Mouse (Mus musculus) splenic B cell, adult 2 months (primary cell): Measurements from ENCODE around the gene Plcxd1.
"Not testable (repeated sequence)": the region's sequence is repeated elsewhere in the genome, so short reads cannot be mapped to it uniquely, and the experiment has no call there.

Source experiments
- DNase-seq: peaks from one replicate; pipeline ENCODE4 v3.0.0-alpha.2; 2011; ENCODE audit warnings: low read depth, low spot score
- H3K27me3 ChIP-seq: 2 replicates; pipeline ENCODE4 v1.6.1; 2012; ENCODE audit warnings: mild to moderate bottlenecking, low read length, moderate library complexity, mixed read lengths; ENCODE audit not compliant: control insufficient read depth, poor library complexity, insufficient read depth, severe bottlenecking
- H3K36me3 ChIP-seq: 2 replicates; pipeline ENCODE4 v1.6.1; 2012; ENCODE audit warnings: mild to moderate bottlenecking, low read length, moderate library complexity, mixed read lengths; ENCODE audit not compliant: control insufficient read depth, poor library complexity, insufficient read depth, severe bottlenecking

Plcxd1 gene

DNA sequence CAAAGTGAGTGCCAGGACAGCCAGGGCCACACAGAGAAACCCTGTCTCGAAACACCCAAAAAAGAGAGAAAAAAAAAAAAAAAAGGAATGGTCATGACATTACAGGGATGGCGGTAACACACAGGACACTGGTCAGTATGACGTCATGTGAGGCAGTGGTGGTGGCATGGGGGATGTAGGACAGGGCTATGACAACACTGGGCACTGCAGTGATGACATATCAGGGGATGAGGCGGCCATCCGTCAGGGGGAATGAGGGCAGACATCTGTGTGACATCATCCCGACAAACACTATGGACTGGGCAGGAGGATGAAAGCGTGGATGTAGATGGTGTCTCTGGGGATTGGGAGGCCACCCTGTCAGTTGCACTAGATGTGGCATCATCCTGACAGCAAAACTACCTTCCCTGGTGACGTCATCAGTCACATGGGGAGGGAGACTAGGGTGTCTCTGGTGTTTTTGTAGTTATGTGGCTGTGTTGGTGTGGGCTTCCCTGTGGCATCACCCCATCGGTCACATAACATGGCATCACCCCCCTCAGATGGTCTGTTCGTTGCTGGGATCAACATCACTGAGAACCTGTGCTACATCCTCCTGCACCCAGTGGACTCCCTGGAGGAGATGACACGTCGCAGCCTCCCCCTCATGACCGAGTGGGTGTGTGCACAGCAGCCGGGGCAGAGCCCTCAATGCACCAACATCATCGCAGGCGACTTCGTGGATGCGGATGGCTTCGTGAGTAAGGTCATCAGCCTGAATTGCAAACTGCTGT, 3.3 kb downstream of the Plcxd1 start:
- no peaks in the 10 kb centered on the region for H3K27me3 ChIP-seq
- peak; percentile 8 for DNase-seq
- peaks cover 7% of the 10 kb centered on the region for H3K36me3 ChIP-seq

DNA sequence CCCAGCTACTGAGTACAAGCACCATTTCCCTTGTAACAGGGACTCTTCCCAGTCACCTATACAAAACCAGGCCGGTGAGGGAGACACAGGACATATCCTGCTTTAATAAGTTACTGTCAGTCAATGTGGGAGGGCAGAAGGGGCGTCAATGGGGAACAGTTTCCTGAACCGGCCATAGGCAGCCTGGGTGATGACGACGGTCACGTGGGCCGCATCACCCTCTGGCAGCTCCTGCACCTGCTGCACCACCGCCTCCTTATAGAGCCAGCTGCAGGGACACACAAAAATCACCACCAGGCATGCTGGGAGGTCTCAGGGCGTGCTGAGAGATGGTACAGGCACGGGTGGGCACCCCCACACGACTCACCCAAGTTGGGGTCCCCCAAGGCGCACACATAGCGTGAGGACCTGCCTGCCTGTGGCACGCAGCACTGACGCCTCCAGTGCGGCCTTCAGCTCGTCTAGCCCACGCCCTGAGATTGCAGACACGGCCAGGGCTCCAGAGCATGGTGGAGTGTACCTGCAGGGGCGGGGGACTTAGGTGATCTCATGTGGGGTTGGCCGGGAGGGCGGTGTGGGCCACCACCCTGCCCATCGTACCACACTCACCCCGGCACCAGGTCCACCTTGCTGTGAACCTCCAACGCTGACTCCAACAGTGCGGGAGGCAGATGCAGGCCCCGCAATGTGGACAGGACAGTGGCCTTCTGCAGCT, 4.3 kb downstream of the Plcxd1 start:
- peak; percentile 5 for DNase-seq
- Histone ChIP-seq H3K27me3 (no peaks in the 10 kb centered on the region), H3K36me3 (peaks cover 7% of the 10 kb centered on the region)

DNA sequence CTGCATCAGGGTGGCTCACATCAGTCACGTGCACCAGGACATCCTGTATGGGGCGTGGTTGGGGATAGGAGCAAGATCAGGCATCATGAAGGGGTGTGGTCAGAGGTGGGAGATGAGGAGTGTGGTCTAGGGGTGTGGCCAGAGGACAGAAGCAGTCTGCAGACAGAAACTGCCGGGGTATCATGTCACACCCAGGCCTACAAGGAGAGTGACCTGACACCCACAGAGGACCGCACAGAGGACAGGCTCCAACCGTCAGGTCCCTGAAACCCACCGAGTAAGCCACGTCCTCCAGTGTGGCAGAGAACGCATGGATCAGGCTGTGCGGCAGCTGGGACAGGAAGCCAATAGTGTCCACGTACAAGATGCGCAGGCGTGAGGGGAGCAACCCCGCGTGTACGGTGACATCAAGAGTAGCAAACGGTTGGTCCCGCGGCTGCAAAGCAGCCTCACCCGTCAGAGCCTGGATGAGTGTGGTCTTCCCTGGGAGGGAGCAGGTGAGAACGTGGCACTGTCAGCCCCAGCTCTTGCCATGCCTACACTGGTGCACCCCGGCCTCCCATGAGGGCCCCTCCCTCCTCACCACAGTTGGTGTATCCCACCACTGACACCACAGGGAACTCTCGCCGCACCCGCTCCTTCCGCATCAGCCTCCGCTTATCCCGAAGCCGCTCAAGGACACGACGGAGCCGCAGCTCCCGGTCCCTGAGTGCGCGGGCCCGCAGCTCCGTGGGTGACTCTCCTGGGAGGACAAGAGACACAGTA, 5.0 kb downstream of the Plcxd1 start:
- Histone ChIP-seq H3K27me3 (no peaks in the 10 kb centered on the region), H3K36me3 (peaks cover 7% of the 10 kb centered on the region)
- peak; percentile 6 for DNase-seq

DNA sequence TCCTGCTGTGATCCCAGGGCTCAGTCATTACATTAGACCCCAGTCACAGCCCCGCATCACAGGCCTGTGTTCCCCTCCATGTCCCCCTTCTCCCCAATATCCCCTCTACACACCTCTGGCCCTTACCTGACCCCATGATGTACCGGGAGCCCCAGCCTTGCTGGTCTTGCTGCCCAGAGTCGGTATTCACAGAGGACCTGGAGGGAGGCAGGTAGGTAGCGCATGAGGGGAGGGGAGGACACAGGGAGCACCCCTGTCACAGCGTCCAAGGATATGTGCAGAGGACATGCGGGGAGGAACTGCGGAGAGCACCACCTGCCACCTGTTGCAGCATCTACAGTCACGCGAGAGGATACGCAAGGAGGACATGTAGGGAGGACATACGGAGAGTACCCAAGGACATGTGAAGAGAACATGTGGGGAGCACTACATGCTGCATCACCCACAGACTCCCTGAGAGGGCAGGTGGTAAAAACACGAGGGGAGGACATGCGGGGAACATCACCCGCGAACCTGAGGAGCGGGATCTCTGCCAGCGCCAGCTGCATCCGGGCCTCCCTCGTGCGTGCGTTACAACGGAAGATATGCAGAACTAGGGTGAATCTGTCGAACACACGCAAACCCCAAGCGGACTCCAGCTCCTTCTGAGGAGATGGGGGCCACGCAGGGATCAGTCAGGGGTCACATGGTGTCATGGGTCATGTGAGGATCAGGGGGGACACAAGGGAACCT, 6.5 kb downstream of the Plcxd1 start:
- DNase-seq = peak; percentile 19
- H3K36me3 ChIP-seq = peaks cover 7% of the 10 kb centered on the region
- H3K27me3 ChIP-seq = no peaks in the 10 kb centered on the region

DNA sequence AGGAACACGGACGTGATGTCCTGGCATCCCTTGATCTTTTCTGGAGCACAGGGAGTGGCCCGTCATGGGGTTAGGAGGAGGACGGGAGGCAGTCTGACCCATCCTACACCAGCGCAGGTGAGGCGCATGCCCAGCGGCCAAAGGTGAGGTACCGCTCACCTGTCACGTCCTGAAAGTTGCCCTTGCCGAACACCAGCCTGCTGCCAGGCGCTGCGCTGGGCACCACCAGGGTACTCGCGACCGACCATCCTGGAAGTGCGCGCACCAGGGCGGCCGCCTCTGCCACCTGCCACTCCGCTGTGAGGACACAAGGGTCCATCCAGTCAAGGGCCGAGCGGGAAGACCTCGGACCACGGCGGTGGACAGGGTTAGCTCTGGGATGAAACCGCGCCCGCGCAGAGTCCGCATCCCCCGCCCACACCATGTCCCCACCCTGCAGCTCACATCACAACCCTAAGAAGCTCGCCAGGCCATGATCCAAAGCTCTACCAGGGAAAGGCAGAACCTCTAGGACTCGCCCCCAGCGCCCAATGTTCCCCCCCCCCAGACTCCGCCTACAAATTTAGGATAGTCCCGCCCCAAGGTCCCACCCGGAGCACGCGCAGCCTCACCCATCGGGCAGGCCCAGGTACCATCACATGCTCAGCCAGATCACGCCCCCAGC, 7.3 kb downstream of the Plcxd1 start:
- Histone ChIP-seq H3K36me3 (peaks cover 7% of the 10 kb centered on the region), H3K27me3 (no peaks in the 10 kb centered on the region)
- DNase-seq = no peak

DNA sequence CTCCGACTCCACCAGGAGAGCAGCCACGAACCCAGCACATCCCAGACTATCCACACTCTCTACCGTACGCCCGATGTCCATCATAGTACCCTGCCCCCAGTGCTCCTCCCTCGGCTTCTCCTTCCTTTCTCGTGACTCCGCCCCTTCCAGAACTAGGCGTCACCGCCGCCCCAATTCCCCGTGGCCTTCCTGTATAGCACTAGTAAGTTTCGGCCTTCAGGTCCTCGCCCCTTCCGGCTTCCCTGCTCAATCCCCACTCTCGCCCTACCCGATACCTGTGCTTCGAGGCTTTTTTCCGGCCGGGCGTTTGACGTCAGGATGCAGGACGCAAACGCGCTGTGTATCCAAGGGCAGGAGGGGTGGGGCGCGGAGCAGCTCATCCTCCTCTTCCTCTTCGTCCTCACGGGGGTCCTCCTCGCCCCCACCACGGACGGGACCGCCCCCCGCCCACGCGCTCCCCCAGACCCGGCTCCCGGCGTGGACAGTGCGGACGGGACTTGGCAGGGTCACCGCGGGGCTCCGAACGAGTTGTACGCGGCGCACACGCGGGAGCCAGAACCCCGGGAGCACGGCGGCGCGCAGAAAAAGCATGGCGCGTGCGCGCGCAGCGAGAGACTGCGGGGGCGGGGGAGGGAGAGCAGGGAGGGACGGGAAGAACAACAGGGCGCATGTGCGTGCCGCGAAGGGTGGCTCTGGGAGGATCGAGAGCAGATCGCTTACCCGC, 8.0 kb downstream of the Plcxd1 start, which contains the start of gene Gtpbp6:
Gene Gtpbp6, minus strand, starts transcription at position 617 of the 724 bp plus-strand sequence.
- Histone ChIP-seq H3K36me3 (peaks cover 8% of the 10 kb centered on the region), H3K27me3 (no peaks in the 10 kb centered on the region)
- peak; percentile 95 for DNase-seq

DNA sequence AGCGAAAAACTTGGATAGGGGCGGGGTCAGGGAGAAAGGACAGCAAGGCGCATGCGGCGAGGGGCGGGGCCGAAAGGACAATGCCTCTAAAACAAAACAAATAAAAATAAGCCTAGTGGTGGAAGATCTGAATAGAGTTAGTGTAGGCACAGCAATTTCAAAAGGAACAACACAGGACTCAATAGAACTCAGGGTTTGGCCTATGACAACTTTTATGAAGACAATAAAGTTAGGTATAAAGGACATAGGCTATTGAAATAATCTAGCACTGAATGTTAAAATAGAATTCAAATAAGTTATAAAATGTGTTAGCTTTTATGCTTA, 8.5 kb downstream of the Plcxd1 start:
- no peak for DNase-seq
- H3K27me3 ChIP-seq = no peaks in the 10 kb centered on the region

DNA sequence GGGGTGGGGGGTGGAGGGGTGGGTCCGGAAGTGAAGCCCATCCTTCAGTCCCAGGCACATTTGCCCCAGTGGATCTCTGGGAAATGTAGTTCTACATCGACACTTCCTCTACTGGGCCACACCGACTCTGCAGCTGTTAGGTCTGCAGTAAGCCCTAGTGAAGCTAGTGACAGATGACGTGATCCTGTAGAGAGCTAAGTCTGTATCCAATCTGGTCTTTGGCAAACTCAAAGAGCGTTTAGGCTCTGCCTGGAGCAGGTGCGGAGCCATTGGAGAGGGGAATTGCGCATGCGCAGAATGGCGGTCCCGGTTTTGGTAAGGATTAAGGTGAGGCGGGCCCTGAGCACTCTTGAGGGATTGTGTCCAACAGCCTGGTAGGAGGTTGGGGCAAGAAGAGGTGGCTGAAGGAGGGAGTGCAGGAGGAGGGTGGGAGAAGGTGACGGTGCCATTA, 10.2 kb downstream of the Plcxd1 start, which contains the start of gene Zfp605:
Gene Zfp605, plus strand, starts transcription at position 102 of the 451 bp plus-strand sequence.
- DNase-seq = peak; percentile 89
- H3K27me3 ChIP-seq = no peaks in the 10 kb centered on the region
- peaks cover 5% of the 10 kb centered on the region for H3K36me3 ChIP-seq

More for the DNA sequence above, 8.5 kb downstream of the Plcxd1 start:
- H3K36me3 ChIP-seq = peaks cover 10% of the 10 kb centered on the region

DNA sequence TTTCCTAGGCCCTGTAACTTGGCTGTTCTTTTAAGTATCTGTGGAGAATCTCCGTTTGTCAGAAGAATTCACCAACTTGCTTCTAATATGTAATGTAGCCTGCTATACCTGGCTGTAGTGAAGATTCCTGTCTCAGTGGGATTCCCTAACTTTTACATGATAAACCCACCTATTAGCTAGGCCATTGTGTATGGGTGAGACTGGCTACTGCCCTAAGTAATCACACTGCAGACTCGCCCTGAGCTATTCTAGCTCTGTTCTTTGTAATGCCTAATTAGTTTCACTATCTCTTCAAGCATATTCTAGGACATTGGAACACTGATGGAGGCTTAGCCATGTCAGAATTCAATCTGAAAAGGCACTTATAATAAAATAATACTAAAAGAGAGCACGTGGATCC, 22.6 kb downstream of the Plcxd1 start:
- H3K36me3 ChIP-seq, DNase-seq, H3K27me3 ChIP-seq: not testable (repeated sequence)

DNA sequence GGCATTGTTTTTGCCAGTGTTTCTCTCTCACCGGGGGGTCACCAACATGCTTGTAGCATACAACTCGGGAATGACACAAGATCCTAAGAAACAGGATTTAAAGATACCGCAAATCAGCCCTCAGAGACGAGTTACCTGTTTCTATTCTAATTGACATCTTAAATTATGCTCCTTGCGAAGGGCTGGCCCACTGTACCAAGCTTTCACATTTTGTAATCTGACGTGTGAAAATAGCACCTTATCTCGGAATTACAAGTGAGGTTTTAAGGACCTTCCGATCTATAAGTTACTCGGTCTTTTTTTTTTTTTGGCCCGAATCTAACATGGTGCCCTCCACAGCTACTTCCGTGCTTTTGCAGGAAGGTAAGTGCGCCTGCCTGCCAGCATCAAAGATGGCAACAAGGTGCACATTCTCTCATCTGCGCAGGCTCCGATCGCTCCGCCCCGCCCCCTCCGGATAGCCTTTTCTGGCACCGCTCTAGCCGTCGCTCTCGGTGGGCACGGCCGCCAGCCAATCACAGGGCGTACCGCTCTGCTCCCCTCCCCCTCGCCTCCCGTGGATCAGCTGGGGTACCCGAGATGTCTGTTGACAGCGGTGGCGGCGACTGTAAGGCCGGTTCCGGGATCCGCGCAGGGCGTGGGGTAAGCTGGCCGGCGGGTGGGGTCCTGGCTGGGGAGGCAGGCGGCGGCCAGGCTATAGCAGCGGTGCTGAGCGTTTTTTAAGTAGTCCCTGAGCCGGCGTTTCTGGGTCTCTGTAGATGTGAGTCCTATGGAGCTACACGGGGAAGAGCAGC, 35.7 kb downstream of the Plcxd1 start, which contains the start of gene Chfr:
Gene Chfr, plus strand, starts transcription at position 550 of the 794 bp plus-strand sequence.
- peak; percentile 99 for DNase-seq
- H3K36me3 ChIP-seq = peaks cover 5% of the 10 kb centered on the region; the same call in 1 of the 2 replicates
- no peaks in the 10 kb centered on the region for H3K27me3 ChIP-seq

DNA sequence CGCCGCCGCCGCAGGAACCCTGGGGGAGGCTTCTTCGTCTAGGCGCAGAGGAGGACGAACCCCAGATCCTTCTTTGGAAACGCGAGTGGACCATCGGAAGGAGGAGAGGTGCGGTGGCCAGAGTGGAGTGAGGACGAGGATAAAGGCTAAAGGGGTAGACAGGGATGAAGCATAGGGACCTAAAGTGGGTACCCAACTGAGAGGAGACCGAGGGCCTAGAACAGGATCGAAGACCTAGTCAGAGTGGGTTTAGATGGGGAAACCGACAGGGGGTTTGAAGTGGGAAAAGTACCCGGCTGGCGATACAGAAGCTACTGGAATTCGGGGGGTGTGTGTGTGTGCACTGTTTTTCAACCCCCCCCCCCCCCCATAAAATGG, 36.3 kb downstream of the Plcxd1 start:
- H3K36me3 ChIP-seq = peaks cover 6% of the 10 kb centered on the region; the same call in 1 of the 2 replicates
- DNase-seq = no peak
- H3K27me3 ChIP-seq = no peaks in the 10 kb centered on the region

DNA sequence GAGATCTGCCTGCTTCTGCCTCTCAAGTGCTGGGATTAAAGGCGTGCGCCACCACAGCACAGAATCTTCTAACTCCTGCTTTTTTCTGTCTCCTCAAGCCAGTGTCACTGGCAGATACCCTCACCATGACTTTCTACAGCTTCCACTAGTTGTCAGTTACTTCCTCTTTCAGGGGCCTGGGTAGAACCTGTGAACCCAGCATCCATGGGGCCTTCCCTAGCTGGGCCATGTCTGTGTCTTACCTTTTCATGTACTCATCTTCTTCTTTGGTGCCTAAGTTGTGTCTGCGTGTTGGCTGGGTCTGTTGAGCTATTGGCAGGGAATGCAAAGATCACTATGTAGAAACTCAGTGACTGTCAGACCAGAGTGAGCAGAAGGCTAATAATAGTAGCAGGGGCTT, 38.0 kb downstream of the Plcxd1 start:
- DNase-seq = peak; percentile 29
- H3K27me3 ChIP-seq = no peaks in the 10 kb centered on the region
- peaks cover 9% of the 10 kb centered on the region; the same call in 1 of the 2 replicates for H3K36me3 ChIP-seq

DNA sequence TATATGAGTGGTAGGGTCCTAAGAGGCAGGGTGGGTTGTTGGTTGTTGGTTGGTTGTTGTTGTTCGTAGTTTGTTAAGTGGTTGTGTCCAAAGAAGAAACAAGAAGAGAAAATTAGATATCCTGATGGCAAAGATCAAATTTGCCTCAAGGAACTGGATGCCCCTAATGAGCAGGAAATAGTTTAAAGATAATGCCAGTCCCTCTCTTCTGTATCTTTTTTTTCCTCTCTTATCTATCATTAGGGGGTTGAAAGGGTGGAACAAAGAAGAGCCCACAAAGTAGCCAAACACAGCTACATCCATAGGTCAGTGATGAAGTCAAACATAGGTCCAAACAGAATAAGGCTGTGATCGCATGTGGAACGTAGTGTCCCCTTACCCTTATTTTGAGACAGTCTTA, 39.6 kb downstream of the Plcxd1 start:
- DNase-seq = no peak
- Histone ChIP-seq H3K27me3 (no peaks in the 10 kb centered on the region), H3K36me3 (peaks cover 9% of the 10 kb centered on the region; the same call in 1 of the 2 replicates)
